Mouse (Mus musculus) ES-Bruce4 (cell line): ENCODE data around the gene Cgrrf1. TPM values are rescaled to one million over a fixed set of nuclear protein-coding genes. Genes with fewer than 3 reads are reported as not detected.

ENCODE experiments used
- H3K27ac ChIP-seq: 2 replicates; pipeline ENCODE4 v1.5.1; 2012; ENCODE audit warnings: low read length, inconsistent platforms; ENCODE audit not compliant: insufficient read depth
- H3K27me3 ChIP-seq: 2 replicates; pipeline ENCODE4 v1.6.1; 2012; ENCODE audit warnings: mild to moderate bottlenecking, low read length, inconsistent platforms; ENCODE audit not compliant: control insufficient read depth, poor library complexity, insufficient read depth, severe bottlenecking
- H3K36me3 ChIP-seq: 2 replicates; pipeline ENCODE4 v1.6.1; 2012; ENCODE audit warnings: inconsistent platforms, mild to moderate bottlenecking, low read length, moderate library complexity; ENCODE audit not compliant: control insufficient read depth, poor library complexity, insufficient read depth, severe bottlenecking
- H3K4me1 ChIP-seq: one replicate; pipeline ENCODE4 v1.8.1; 2011; ENCODE audit warnings: low read length; ENCODE audit not compliant: control insufficient read depth, insufficient read depth
- H3K4me3 ChIP-seq: 2 replicates; pipeline ENCODE4 v1.5.1; 2011; ENCODE audit warnings: low read depth, mild to moderate bottlenecking, low read length
- H3K9ac ChIP-seq: 2 replicates; pipeline ENCODE4 v1.6.1; 2012; ENCODE audit warnings: low read depth, mild to moderate bottlenecking, inconsistent platforms; ENCODE audit not compliant: poor library complexity, severe bottlenecking
- H3K9me3 ChIP-seq: replicated peaks from 2 replicates; pipeline ENCODE4 v1.6.1; 2012; ENCODE audit warnings: mild to moderate bottlenecking, low read length, inconsistent platforms; ENCODE audit not compliant: control insufficient read depth, poor library complexity, insufficient read depth, severe bottlenecking
- CTCF ChIP-seq: IDR thresholded peaks from one replicate; pipeline ENCODE4 v1.8.1; 2011; ENCODE audit warnings: low read depth, low read length
- EP300 ChIP-seq: IDR thresholded peaks from 2 replicates; pipeline ENCODE4 v1.6.1; 2011; ENCODE audit warnings: low read depth, low read length; ENCODE audit not compliant: insufficient read depth
- POLR2A ChIP-seq: IDR thresholded peaks from one replicate; pipeline ENCODE4 v1.8.1; 2011; ENCODE audit warnings: low read length; ENCODE audit not compliant: insufficient read depth
- polyA plus RNA-seq: library from polyadenylated mRNA; stranded (reverse); fragments of >200 nt; gene quantifications from 2 replicates; pipeline ENCODE4 v1.2.4, GENCODE M21; 2011; ENCODE audit warnings: low read depth; ENCODE audit not compliant: missing spikeins, insufficient read depth, insufficient read length

Cgrrf1 gene
- 12.4 and 15.2 TPM in 2 replicates for polyA plus RNA-seq

GRCm38 (mm10) chr14:46831837-46832333 lies at the start of gene Cgrrf1:
Gene Cgrrf1, plus strand, starts transcription at chr14:46832125.
- Histone ChIP-seq H3K27ac (no peak within 1 kb of the TSS), H3K9me3 (no peaks in the 10 kb centered on the region), H3K27me3 (no peaks in the 10 kb centered on the region), H3K9ac (peak within 1 kb of the TSS; percentile 75), H3K36me3 (no peaks in the 10 kb centered on the region), H3K4me3 (peak within 1 kb of the TSS; percentile 80), H3K4me1 (no peaks in the 10 kb centered on the region)
- TF ChIP-seq CTCF (no peak), EP300 (no peak), POLR2A (peak; percentile 39)

DNA sequence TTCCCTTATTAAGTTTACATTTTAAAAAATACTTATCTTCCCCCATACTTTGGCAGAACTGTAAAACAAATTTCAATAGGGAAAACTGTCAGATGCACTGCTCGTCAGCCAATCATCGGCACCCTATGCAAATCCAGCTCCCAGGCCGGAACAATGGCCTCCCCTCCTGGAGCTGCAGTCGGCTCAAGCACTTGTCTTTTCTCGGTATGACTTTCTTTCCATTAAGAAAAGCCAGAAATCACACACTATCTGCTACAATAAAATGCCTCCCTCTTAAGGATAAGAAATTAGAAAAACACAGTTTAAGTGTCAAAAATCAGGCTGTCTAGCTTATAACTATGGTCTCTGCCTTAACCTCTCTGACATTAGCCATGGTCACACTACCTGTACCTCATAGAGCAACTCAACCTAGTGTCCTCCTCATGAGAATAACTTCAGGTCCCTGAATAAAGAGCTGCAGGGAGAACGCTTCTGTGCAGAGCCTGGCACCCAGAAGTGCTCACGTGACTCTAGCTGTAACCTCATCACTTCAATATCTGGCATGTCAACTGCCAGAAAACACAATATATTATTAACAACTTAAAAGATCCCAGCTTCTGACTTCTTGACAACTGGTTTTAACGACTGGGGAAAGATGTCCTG lies 49.6 kb upstream of the Cgrrf1 start:
- Histone ChIP-seq H3K36me3 (peaks cover 27% of the 10 kb centered on the region), H3K4me3 (no peak overlapping the region), H3K27ac (no peak overlapping the region), H3K9ac (no peak overlapping the region), H3K9me3 (peaks cover 13% of the 10 kb centered on the region), H3K27me3 (no peaks in the 10 kb centered on the region), H3K4me1 (peaks cover 2% of the 10 kb centered on the region)
- TF ChIP-seq EP300 (no peak), POLR2A (no peak), CTCF (no peak)

- Histone ChIP-seq H3K27me3 (no peaks in the 10 kb centered on the region), H3K27ac (no peak overlapping the region), H3K36me3 (peaks cover 19% of the 10 kb centered on the region), H3K4me1 (peaks cover 2% of the 10 kb centered on the region), H3K9me3 (peaks cover 11% of the 10 kb centered on the region), H3K4me3 (no peak overlapping the region), H3K9ac (no peak overlapping the region)
- TF ChIP-seq CTCF (no peak), EP300 (no peak), POLR2A (no peak)
Observed at GRCm38 (mm10) chr14:46783327-46783926, 48.5 kb upstream of the Cgrrf1 start.

GRCm38 (mm10) chr14:46785247-46785646 lies 46.7 kb upstream of the Cgrrf1 start:
- no peaks in the 10 kb centered on the region for H3K9me3 ChIP-seq
- no peak overlapping the region for H3K9ac ChIP-seq
- H3K27me3 ChIP-seq = no peaks in the 10 kb centered on the region
- H3K27ac ChIP-seq = no peak overlapping the region
- no peak overlapping the region for H3K4me3 ChIP-seq
- TF ChIP-seq CTCF = no peak
- TF ChIP-seq POLR2A = no peak
- no peak for TF ChIP-seq EP300
- H3K4me1 ChIP-seq = peaks cover 2% of the 10 kb centered on the region
- H3K36me3 ChIP-seq = peaks cover 5% of the 10 kb centered on the region

DNA sequence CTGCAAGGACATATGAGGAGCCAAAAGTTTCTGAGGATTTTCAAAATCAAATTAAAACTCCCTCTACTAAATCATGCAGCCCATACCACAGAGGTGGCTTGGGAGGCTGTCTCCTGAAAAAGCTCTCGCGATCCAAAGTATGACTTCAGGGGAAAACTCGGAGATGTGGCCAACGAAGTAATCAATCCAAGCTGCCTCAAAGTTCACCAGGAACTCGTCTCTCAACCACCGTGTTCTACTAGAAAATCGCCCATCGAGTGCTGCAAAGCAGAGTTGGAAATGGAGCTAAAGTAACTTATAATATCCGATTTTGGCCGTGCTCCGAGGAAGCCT lies 44.5 kb upstream of the Cgrrf1 start:
- TF ChIP-seq POLR2A (no peak), EP300 (no peak), CTCF (no peak)
- Histone ChIP-seq H3K4me3 (peak overlapping the region; percentile 95), H3K36me3 (peaks cover 5% of the 10 kb centered on the region; the same call in 1 of the 2 replicates)

GRCm38 (mm10) chr14:46787787-46788504 lies 44.0 kb upstream of the Cgrrf1 start, which contains the start of gene Cnih1:
Gene Cnih1, minus strand, starts transcription at chr14:46788411.
- H3K9ac ChIP-seq = peak within 1 kb of the TSS; percentile 98
- H3K36me3 ChIP-seq = peaks cover 5% of the 10 kb centered on the region; the same call in 1 of the 2 replicates
- no peaks in the 10 kb centered on the region for H3K27me3 ChIP-seq
- peak within 1 kb of the TSS; percentile 95 for H3K4me3 ChIP-seq
- peak within 1 kb of the TSS; percentile 46 for H3K27ac ChIP-seq
- H3K9me3 ChIP-seq = no peaks in the 10 kb centered on the region
- peaks cover 2% of the 10 kb centered on the region for H3K4me1 ChIP-seq
- TF ChIP-seq POLR2A = no peak
- peak; percentile 62 for TF ChIP-seq CTCF

More for the DNA sequence above, 44.5 kb upstream of the Cgrrf1 start:
- peak overlapping the region; percentile 98 for H3K9ac ChIP-seq
- peaks cover 2% of the 10 kb centered on the region for H3K4me1 ChIP-seq
- H3K27me3 ChIP-seq = no peaks in the 10 kb centered on the region
- no peaks in the 10 kb centered on the region for H3K9me3 ChIP-seq
- H3K27ac ChIP-seq = peak overlapping the region; percentile 15; the same call in 1 of the 2 replicates
